Mouse (Mus musculus): ENCODE measurements around the gene Ifih1.
A peak's percentile ranks its signal among the peaks of the same experiment; 100 is the strongest.

The Ifih1 gene

DNA sequence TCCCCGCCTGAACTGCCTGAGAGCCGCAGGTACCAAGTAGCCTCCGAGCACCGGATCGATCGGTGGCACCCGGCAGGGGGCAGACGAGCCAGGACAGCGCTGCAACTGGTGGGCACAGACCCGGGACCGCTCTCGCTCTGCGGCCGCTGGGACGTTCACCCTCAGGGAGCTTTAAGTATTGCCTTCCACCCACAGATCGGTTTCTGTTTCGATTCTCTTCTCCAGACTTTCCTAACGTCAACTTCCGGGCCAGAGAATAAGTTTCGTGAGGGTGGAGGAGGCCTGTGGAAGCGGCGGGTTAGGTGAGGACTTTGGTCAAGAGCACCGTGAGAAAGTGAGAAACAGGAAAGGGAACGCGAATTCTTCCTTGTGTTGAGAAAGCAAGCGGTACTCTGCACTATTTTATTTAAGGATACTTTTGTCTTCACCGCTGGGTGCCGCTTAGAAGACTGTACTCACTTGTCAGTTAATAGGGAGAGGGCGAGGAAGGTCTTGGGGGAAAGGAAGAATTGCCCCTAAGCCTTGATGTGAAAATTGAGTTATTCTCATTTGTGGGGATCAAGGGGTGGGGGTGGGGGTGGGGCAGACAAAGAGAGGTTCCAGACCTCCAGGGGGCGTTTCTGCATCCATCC lies at the start of gene Ifih1:
Gene Ifih1, minus strand, starts transcription at position 242 of the 632 bp plus-strand sequence.
- peak; percentile 27 for DNase-seq

DNA sequence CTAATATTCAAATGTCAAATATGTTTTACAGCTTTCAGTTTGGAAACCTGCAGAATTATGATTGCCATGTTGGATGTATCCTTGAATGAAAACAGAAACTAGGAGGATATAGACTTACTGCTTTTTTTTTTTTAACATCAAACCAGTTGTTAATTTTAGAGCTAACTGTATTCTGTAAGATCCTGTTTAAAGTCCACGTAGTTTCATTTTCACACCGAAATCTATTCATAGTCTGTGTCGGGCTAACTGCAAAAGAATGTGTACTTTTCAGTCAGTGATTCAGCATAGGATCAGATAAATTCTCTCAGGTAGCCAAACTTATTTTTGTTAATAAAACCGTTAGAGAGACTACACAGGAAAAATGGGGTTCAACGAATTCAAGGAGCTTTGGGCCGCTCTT lies 39.9 kb upstream of the Ifih1 start:
- DNase-seq: no peak

DNA sequence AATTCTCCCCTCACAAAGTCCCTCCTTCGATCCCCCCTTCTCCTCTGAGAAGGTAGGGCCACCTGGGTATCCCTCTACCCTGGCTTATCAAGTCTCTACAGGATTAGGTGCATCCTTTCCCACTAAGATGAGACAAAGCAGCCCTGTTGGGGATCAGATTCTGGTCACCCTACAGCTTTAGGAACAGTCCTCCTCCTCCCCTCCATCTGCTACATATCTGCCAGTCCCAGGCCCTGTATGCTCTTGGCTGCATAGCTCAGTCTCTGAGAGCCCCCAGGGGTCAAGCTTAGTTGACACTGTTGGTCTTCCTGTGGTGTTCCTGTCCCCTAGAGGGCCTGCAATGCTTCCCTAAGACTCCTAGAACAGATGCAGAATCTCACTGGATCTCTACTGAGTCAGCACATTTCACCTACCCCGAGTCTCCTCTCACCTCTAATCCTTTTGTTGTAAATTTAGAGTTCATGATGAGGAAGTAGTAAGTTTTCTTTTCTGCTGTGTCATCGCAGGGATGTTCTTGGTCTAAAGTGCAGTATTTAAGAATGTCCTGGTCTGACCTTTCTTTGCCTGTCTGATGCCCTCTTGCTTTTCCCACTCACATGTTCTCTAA lies 39.0 kb upstream of the Ifih1 start:
- DNase-seq: no peak

DNA sequence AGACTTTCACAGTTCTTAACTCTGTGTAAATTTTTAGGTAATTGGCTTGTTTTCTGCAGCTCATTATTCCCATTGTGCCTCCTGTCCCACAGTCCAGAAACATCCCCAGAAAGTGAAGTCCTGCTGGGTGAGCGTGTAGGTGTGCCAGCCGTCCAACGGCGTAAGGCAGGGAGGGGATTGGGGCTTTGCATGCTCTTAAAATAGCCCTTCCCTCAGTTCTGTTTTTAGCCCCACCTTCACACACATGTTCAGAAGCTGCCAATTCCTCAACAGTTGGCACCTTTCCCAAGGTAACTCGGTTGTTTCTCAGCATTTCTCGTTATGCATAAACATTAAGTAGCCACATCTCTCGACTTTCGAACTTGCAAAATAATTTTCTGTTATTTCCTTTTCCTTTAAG lies 35.6 kb upstream of the Ifih1 start:
- DNase-seq: peak; percentile 56

DNA sequence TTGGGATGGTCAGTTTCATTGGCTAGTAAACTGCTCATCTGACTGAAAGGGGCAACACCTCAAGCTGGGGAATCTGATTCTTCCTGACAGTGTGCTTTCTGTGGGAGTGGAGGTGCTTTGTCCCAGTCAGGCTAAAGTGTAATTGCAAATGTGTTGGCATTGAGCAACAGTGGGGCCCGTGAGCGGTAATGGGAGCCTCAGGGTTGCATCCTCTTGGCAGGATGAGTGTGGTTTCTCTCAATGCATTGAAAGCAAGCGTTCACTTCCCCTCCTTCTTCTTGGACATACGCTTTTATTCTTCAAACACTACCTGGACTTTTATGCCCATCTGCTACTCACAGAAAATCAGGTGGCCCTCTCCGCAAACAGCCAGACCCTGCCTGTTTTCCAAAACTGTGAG lies 26.7 kb upstream of the Ifih1 start:
- no peak for DNase-seq

DNA sequence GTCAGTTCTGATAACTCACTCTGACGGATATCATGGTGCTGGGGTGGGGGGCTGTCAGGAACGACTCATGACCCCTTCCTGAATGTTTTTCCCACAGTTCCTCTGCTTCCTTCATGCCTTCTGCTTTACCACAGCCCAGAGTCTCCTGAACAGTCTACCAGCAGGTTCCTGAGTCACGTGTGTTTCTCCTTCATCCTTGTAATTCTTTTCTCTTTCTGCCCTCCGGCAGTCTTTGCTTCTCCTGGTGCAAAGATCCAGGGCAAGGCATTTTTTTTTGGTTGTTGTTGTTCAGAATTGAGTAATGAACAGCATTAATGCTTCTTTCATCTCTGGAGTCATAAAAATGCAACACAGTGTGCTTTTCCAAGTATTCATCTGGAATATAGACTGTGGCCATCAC lies 24.7 kb upstream of the Ifih1 start:
- DNase-seq: no peak

DNA sequence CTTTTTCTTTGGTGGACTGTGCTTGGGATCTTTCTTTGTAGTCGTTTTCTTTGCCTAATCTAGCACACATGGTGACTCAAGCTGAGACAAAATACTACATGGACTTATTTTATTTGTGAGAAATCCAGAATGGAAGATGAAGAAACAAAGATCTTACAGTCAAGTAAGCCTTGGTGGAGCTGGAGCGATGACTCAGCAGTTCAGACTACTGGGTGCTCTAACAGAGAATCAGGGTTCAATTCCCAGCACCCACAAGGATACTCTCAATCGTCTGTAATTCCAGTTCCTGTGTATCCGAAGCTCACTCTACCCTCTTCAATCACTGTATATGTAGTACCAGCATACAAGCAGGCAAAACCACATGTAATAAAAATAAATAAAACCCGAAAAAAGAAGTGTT lies 24.2 kb upstream of the Ifih1 start:
- DNase-seq: no peak

DNA sequence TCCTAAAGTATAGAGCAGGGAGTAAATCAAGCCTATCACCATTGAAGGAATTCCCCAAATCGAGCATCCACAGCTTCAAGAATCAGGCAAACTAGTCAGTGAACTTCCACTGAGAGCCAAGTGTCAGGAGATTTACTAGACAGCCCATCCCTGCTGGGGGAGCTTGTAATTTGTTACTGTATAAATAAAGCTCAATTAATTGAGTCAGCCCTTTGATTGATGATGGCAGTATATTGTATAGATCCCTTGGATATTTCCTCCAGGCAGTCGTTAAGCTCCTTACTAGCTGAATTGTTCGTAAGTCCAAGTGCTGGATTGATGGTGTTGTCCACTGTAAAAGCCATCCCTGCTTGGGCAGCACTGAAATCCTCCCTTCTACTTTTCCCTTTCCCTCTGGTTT lies 23.8 kb upstream of the Ifih1 start:
- no peak for DNase-seq

DNA sequence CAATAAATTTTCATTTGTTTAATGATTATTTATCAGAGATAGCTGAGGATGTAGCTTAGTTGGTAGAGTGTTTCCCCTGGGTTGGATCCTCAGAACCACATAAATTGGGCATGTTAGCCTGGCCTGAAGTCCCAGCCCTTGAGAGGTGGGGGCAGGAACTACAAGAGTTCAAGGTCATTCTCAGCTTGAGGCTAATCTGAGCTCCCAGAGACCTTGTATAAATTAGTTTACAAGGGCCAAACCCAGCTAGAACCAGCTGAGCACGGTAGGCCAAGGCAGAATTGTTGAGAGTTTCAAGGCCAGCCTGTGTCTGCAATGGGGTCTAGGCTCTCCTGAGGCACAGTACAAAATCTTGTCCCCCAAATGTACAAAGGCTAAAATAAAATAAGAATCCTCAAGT lies 19.5 kb upstream of the Ifih1 start:
- DNase-seq: no peak

DNA sequence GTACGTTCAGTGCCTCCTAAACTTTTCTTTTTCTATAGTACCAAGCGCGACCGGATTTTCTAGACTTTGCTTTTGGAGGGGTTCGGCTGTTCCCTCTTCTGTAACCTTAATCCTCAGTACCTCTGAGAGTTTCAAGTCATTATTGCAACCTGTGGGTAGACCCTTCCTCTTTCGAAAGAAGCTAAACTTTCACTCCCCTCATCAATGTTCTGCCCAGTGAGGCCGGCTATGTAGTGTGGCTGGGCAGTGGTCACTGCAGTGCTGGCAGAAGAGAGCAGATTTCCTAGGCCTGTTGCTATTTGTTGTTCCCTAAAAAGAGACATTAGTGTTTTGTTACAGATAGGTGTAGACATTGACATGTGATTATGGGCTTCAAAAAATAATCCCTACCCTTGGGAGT lies 18.8 kb upstream of the Ifih1 start:
- DNase-seq: no peak

DNA sequence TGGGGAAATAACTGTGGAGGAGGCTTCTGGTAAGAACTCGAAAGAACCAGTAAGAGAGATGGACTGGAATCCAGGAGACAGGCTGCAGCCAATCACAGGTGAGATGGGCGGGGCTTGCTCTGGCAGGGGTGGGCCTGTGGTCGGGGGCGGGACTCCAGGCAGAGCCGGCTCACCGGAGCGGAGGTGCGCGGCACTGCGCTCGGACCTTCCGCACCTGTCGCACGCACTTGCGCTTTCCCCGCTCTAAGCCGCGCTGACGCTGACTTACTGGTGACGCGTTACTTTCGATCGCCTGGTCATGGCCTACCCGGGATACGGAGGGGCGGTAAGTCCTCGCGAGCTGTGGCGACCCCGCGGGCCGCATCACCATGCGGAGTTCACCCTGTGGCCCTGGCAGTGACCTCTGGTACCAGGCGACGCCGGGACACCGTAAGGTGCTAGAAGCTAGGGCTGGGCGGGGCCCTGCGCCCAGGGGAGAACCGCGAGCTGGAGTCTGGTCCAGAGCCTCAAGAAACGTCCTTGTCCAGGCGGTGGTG lies 18.1 kb upstream of the Ifih1 start, which contains the start of gene Gca:
Gene Gca, plus strand, starts transcription at position 151 of the 536 bp plus-strand sequence.
- peak; percentile 80 for DNase-seq

DNA sequence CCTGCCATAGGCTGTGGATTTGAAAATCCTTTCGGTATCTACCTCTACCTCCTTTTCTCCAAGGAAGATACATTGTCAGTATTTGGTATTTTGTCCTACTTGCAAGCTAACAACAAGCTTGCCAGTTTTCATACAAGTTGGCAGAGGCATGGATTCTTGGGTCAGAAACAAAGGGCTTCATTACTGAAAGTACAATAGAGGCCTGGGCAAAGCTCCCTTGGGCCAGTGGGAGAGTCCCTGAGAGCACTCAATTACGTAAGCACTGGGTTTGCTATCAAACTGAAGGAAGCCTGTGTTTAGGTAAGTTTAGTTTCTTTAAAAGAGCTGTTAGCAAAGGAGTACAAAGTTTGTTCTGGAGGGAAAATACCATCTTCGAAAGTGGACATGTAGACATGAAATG lies 16.5 kb upstream of the Ifih1 start:
- DNase-seq: no peak

DNA sequence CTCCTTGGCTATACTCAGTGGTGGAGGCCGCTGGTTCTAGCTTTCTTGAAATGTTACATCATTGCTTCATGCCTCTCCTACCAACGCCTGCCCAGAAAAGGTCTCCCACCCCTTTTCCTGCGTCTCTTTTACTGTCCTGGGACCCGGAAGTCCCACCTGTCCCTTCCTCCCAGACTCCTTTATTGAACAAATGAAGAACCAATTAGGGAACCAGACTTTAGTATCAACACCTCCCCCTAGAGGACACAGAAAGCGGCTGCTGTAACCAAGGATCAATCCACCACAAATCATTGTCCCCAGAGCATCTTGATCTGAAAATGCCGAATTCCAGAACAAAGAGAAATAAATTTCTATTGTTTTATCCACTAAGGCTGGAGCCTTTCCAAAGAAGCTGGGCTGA lies 14.5 kb upstream of the Ifih1 start:
- DNase-seq: no peak

DNA sequence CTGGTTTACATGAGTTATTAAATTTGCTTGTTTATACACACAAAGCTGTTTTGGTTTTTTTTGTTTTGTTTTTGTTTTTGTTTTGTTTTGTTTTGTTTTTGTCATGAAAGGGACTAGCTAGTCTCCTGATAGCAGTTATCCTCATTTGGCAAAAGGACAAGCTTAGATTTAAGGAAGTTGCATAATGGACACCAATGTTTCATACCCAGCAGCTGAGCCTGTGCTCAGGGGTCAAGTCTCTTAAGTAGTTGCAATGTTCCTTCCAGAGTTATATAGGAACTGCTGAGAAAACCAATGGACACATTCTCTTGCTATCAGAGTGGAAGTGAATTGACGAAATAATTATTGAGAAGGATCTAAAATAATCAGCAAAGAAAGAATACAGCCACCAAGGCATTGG lies 10.0 kb upstream of the Ifih1 start:
- no peak for DNase-seq

DNA sequence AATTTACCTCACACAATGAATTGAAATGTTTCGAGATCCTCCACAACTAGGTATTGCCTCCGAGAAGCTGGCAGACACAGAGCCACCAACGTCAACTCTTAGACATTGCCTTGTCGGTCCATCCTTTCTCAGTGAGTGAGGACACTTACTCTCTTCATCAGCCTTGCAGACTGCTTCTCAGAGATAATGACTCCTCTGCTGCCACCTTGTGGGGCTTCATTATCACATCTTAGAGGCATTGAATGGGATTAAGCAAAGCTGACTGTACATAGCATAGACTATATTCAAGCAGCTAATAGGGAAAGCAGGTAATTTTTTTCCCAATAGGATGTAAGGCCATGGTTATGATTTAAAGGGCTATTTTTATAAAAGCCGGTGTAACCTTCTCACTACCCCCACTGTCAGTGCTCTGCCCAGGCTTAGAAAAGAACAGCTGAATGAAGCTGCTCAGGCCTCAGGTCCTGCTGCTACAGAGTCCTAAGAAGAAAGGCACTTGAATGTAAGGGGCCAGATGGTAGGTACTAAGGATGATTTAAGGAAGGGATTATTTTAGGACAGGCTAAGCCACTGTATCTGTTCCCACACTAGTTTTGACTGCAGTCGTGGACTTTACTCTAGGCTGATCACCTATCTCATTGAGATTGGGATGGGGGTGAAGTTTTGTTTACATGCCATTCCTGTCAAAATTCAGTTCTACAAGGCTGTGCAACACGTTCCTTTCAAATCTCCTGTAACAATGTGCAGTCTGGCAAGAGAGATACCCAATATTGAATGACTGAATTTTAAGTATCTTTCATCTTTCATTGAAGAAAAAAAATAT lies 8.7 kb upstream of the Ifih1 start:
- peak; percentile 62 for DNase-seq

DNA sequence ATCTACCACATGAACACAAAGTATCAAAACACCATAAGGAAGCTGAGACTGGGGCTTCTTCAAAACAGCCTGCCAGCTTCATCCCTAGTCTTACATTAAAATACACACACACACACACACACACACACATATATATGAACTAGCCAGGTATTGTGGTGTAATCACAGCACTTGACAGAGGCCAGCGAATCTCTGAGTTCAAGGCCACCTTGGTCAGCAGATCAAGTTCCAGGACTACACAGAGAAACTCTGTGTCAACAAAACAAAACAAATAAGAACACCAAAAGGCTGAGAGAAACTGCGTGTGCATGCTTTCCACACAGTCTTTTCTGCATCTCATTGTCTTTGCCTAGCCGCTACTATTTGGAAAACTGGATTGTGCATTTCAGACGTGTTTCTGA lies 6.4 kb upstream of the Ifih1 start:
- no peak for DNase-seq

DNA sequence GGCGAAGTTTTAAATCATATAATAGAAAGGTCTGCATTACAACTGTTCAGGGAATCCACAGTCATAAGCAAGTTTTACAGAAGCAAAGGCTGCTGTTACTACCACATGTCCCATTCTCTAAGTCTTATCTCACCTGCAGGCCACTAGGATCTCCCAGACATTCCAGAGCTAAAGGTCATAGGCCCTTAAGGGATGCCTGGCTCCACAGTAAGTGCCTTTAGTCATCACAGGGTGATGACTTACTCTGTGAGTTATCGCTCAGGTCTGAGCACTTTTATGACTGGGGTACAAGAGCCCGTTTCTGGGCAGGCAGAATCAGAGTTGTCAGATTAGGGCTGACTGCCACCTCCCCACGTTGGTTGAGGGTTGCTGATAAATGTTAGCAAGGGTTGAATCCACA lies 5.8 kb upstream of the Ifih1 start:
- no peak for DNase-seq

DNA sequence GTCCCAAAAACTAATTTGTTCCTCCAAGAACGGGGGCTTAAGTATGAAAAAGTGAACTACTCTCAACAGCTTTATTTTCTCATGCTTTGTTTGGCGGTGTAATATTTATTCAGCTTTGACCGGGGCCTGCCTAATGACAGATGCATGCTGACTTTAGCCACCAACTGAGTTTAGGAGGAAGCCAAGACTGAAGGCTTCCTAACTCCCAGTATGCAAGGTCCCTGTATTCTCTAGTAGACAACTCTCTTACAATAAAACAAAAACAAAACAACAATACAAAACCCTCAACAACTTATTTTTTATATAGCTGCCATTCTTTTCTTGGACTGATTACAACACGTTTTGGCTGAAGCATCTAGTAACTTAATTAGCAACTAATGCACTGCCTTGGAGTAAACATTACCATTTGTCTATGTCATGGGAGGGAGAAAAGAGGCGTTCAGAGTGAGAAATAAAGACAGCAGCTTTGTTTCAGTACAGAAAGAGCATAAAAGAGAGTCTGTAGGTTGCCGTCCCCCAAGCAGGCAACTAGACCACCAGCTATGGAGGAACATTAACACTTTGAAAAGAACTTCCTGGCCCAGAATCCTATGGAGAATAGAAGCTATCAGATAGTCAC lies 725 bp upstream of the Ifih1 start:
- DNase-seq: no peak

DNA sequence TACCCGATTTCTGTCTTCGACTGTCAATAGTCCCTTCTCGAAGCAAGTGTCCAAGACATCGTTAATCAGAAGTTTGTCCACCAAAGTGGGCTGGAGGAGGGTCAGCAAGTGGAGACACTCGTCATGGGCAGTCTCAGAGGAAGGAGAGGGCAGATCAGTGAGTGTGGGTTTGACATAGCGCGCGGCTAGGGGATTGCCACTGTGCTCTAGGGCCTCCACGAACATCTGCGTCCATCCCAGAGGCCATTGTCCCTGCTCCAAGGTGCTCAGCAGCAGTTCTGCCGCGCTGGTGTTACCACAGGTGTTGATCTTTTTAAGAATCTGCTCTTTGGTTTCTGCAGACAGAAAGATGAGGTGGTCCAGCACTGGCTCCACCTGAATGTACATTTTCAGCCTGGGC lies 580 bp downstream of the Ifih1 start:
- no peak for DNase-seq

DNA sequence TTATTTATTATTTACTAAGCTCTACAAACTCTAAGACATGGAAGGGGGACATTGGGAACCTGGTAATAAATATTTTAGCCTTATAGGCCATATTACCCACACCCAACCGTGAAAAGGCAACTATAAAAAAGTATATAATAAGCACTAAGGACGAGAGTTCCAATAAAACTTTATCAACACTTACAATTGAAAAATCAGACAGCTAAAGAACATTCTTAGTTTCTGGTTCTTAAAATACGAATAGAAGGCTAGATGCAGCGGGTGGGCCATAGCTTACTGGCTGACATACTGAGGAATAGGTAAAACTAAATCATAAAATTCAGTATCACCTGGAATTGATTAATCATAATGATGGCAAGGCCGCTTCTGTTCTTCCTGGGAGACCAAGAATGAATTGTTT lies 1.2 kb downstream of the Ifih1 start:
- no peak for DNase-seq

DNA sequence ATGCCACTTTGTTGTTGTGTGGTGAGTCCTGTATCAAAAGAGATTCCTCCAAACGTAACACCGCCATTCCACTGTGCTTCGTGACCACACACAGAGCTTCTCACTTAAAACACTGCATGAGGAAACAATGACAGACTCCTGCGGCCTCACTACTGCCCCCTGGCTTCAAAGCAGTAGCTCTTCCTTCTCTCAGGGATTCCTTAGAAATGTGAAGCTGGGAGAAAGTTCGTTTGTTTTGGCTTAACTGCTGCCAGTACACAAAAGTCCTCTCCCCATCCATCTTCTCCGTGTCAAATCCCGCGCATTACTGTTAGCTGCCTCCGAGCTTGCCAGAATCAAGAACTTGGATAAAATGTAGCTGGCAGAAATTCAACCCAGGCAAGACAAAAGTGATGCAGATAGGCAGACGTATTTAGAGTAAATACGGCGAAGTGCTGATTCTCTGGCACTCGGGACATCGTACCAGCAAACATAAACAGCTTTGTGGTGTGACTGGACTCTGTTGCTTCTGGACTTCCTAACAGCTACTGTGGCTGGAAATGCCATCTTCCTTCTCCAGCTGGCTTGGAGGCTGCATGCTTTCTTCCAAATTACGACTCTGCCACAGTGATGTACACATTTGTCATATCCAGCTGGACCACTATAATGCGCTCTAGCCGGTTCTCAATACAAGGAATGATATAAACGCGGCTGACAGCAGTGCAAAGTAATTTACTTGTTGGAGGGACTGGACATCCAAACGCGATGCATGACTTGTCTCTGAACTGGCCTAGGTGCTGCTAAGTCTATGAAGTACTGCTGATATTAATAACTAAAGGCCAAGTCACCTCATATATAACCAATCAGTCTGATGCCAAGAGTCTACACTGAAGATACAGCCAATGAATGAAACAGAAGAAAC lies 2.4 kb downstream of the Ifih1 start:
- DNase-seq: no peak

DNA sequence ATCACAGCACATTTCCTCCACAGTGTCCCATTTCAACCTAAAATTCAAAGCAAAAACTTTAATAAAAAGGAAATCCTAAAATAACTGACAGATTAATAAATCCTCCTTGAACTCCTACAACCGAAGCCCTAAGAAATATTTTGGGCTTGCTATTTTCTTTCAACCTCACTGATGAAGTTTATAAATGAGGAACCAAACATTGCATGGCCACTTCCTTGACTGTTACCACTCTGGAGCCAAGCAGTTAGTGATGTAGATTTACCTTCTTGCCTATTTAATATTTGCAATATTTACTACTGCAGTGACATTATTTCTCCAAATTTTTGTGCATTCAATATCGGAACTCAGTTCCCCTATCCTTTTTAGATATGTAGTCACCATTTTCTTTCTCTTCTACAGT lies 6.2 kb downstream of the Ifih1 start:
- no peak for DNase-seq

All from right cerebral cortex, postnatal 25 days (tissue).